Mouse (Mus musculus): ENCODE data around the gene Mfap4. TPM values are rescaled to one million over a fixed set of nuclear protein-coding genes. Genes with fewer than 3 reads are reported as not detected.

The Mfap4 gene
- total and polyA plus RNA-seq, 2 experiments from 2014 or later, result 17.4 to 19.6 TPM

DNA sequence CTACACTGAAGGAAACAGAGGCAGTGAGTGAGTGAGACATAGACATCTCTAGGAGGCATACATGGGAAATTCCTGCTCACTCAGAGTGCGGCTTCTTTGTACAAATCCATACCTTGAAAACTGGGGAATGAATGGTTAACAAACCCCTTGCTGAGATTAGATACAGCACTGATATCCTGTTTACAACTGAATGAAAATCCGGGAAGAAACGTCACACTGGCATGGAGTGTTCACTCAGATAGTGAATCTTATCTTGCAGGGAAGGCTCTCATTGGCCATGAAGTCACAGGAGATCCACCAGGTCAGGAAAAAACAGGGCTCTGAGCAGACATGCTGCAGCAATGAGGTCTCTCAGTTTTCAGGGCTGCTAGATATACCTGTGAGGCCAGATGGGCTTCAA lies 51.7 kb downstream of the Mfap4 start:
- H3K27me3 ChIP-seq (ENCODE audit: insufficient read depth, low read length), result no peaks in the 10 kb centered on the region
- 81% methylated on average over 3 of the region's 3 CpGs for WGBS
- H3K4me1 ChIP-seq (ENCODE audit: insufficient read depth), result no peaks in the 10 kb centered on the region
- no peak for ATAC-seq
- no peaks in the 10 kb centered on the region for H3K9me3 ChIP-seq (ENCODE audit: low read length)
- peaks cover 9% of the 10 kb centered on the region; the same call in 1 of the 2 replicates for H3K36me3 ChIP-seq (ENCODE audit: insufficient read depth)
- H3K9ac ChIP-seq, result no peak overlapping the region
- H3K4me3 ChIP-seq (ENCODE audit: low read depth, low read length), result no peak overlapping the region
- DNase-seq, result no peak
- no peak overlapping the region for H3K27ac ChIP-seq (ENCODE audit: low read depth, low read length)
- no peak for TF ChIP-seq CTCF (IDR thresholded peaks at IDR 0.05; ENCODE audit: low read depth)
- no peak overlapping the region for H3K4me2 ChIP-seq (ENCODE audit: low read depth)

DNA sequence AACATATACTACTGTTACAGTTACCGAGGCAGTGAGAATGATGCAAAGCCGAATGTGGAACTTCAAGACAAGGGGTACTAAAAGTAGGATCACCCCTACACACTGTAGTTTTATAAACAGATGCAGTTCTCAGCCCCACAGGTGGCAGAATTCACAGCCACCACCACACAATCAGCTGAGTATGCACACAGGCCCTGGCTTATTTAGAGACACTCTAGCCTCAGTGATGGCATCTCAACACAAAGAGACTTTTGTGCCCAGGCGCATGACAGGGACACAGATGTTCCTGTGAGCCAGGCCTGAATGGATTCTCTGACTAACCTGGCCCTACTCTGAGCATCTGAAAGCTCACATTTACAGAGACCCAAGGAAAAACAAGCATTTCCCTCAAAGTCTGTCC lies 52.1 kb downstream of the Mfap4 start:
- TF ChIP-seq CTCF (IDR thresholded peaks at IDR 0.05; ENCODE audit: low read depth), result no peak
- DNase-seq, result no peak

More for the DNA sequence above, 52.1 kb downstream of the Mfap4 start:
- H3K27ac ChIP-seq (ENCODE audit: low read depth, low read length), result no peak overlapping the region
- WGBS, result 87% methylated on average over 3 of the region's 3 CpGs
- peak; percentile 62 for ATAC-seq
- H3K9me3 ChIP-seq (ENCODE audit: low read length), result no peaks in the 10 kb centered on the region
- H3K4me3 ChIP-seq (ENCODE audit: low read depth, low read length), result no peak overlapping the region
- no peak overlapping the region for H3K4me2 ChIP-seq (ENCODE audit: low read depth)
- no peaks in the 10 kb centered on the region for H3K4me1 ChIP-seq (ENCODE audit: insufficient read depth)
- H3K27me3 ChIP-seq (ENCODE audit: insufficient read depth, low read length), result no peaks in the 10 kb centered on the region
- H3K36me3 ChIP-seq (ENCODE audit: insufficient read depth), result peaks cover 9% of the 10 kb centered on the region; the same call in 1 of the 2 replicates
- H3K9ac ChIP-seq, result no peak overlapping the region

Other genes with a start within 250 kb of the Mfap4 start
- gene Aldh3a2, start 218.0 kb upstream of the Mfap4 start, total RNA-seq (2014; rRNA removed), result 32.5 and 50.2 TPM in 2 replicates
- gene Aldh3a2, start 218.0 kb upstream of the Mfap4 start, polyA plus RNA-seq (2015; fragmentation: Nextera tagmentation; extraction: Ambion mirVana), result 25.9 and 34.0 TPM in 2 replicates
- 0.08 TPM in 1 of 2 replicates, not detected in the other for gene Slc47a2, start 142.6 kb upstream of the Mfap4 start, total RNA-seq (2014; rRNA removed)
- not detected in 2 replicates for gene Slc47a2, start 142.6 kb upstream of the Mfap4 start, polyA plus RNA-seq (2015; fragmentation: Nextera tagmentation; extraction: Ambion mirVana)
- 1.5 and 2.3 TPM in 2 replicates for gene Slc47a1, start 107.1 kb upstream of the Mfap4 start, total RNA-seq (2014; rRNA removed)
- gene Slc47a1, start 107.1 kb upstream of the Mfap4 start, polyA plus RNA-seq (2015; fragmentation: Nextera tagmentation; extraction: Ambion mirVana), result 0.75 and 1.3 TPM in 2 replicates
- 85.9 and 91.3 TPM in 2 replicates for gene Rnf112, start 31.3 kb upstream of the Mfap4 start, total RNA-seq (2014; rRNA removed)
- gene Rnf112, start 31.3 kb upstream of the Mfap4 start, polyA plus RNA-seq (2015; fragmentation: Nextera tagmentation; extraction: Ambion mirVana), result 17.4 and 27.3 TPM in 2 replicates
- 45.9 and 50.3 TPM in 2 replicates for gene Mapk7, start 9.0 kb downstream of the Mfap4 start, total RNA-seq (2014; rRNA removed)
- 53.6 and 58.5 TPM in 2 replicates for gene Mapk7, start 9.0 kb downstream of the Mfap4 start, polyA plus RNA-seq (2015; fragmentation: Nextera tagmentation; extraction: Ambion mirVana)
- gene B9d1, start 19.7 kb downstream of the Mfap4 start, total RNA-seq (2014; rRNA removed), result 18.8 and 27.5 TPM in 2 replicates
- 25.4 and 26.8 TPM in 2 replicates for gene B9d1, start 19.7 kb downstream of the Mfap4 start, polyA plus RNA-seq (2015; fragmentation: Nextera tagmentation; extraction: Ambion mirVana)
- 68.9 and 80.6 TPM in 2 replicates for gene Epn2, start 94.3 kb downstream of the Mfap4 start, total RNA-seq (2014; rRNA removed)
- gene Epn2, start 94.3 kb downstream of the Mfap4 start, polyA plus RNA-seq (2015; fragmentation: Nextera tagmentation; extraction: Ambion mirVana), result 60.7 and 77.3 TPM in 2 replicates
- gene Grap, start 167.8 kb downstream of the Mfap4 start, total RNA-seq (2014; rRNA removed), result 4.9 and 5.6 TPM in 2 replicates
- 4.7 and 6.9 TPM in 2 replicates for gene Grap, start 167.8 kb downstream of the Mfap4 start, polyA plus RNA-seq (2015; fragmentation: Nextera tagmentation; extraction: Ambion mirVana)
- gene Fam83g, start 198.7 kb downstream of the Mfap4 start, total RNA-seq (2014; rRNA removed), result 0.38 and 0.86 TPM in 2 replicates
- 0.15 and 0.19 TPM in 2 replicates for gene Fam83g, start 198.7 kb downstream of the Mfap4 start, polyA plus RNA-seq (2015; fragmentation: Nextera tagmentation; extraction: Ambion mirVana)
- gene Slc5a10, start 235.4 kb downstream of the Mfap4 start, total RNA-seq (2014; rRNA removed), result 0.08 and 0.10 TPM in 2 replicates
- gene Slc5a10, start 235.4 kb downstream of the Mfap4 start, polyA plus RNA-seq (2015; fragmentation: Nextera tagmentation; extraction: Ambion mirVana), result 0.09 and 0.16 TPM in 2 replicates